Mouse (Mus musculus) olfactory bulb, adult 2 months (tissue): ENCODE measurements around the gene Aqp5.

Experiments used
- CTCF ChIP-seq: fragments of 200-500 bp; IDR thresholded peaks from 2 replicates; pipeline ENCODE4 v1.5.1; 2012; ENCODE audit warnings: low read depth, mild to moderate bottlenecking, low read length, moderate library complexity; ENCODE audit not compliant: insufficient read depth
- POLR2A ChIP-seq: fragments of 200-500 bp; IDR thresholded peaks from 2 replicates; pipeline ENCODE4 v1.6.1; 2012; ENCODE audit warnings: mild to moderate bottlenecking, low read depth, low read length, moderate library complexity; ENCODE audit not compliant: insufficient read depth

DNA sequence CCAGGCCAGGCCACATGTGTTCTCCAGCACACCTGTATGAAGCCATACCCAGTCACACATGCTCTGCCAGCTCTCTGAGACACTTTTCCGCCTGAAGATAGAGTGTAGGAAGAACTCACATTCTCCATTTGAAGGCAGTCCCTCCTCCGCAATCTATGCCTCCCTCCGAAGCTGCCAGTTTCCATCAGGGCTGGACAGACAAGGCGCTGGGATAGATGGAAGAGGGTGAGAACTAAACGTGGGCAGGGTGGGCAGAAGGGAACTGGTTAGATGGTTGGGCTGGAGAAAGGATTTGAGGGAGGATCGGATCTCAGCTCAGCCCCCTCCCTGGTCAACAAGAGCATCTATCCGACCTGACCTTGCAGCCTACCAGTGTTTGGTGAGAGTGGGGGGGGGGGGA lies 6.3 kb downstream of the Aqp5 start:
- TF ChIP-seq CTCF (no peak), POLR2A (no peak)
